Mouse (Mus musculus) limb, embryonic 12.5 days (tissue): ENCODE results near the gene Insrr. TPM values are rescaled to one million over a fixed set of nuclear protein-coding genes. Genes with fewer than 3 reads are reported as not detected.
"Not testable (repeated sequence)": the region's sequence is repeated elsewhere in the genome, so short reads cannot be mapped to it uniquely, and the experiment has no call there.

Experiments used
- ATAC-seq: fragments of 200-750 bp; cut with Nextera tagmentation; 2 replicates; pipeline ENCODE4 v1.8.0; 2017; ENCODE audit warnings: low read depth, moderate TSS enrichment; ENCODE audit not compliant: insufficient number of reproducible peaks, insufficient read depth, low FRiP score, low TSS enrichment
- H3K27ac ChIP-seq: fragments of 300-500 bp; sonication (generic); 2 replicates; pipeline ENCODE4 v1.5.1; 2016; ENCODE audit warnings: mild to moderate bottlenecking, moderate library complexity
- H3K27me3 ChIP-seq: fragments of 300-500 bp; sonication (generic); 2 replicates; pipeline ENCODE4 v1.6.1; 2016; ENCODE audit warnings: mild to moderate bottlenecking, moderate library complexity
- H3K36me3 ChIP-seq: fragments of 300-500 bp; sonication (generic); 2 replicates; pipeline ENCODE4 v1.6.1; 2016; ENCODE audit warnings: mild to moderate bottlenecking, moderate library complexity
- H3K4me1 ChIP-seq: fragments of 300-500 bp; sonication (generic); replicated peaks from 2 replicates; pipeline ENCODE4 v1.6.1; 2016
- H3K4me2 ChIP-seq: fragments of 300-500 bp; sonication (generic); 2 replicates; pipeline ENCODE4 v1.6.1; 2016; ENCODE audit warnings: mild to moderate bottlenecking, moderate library complexity
- H3K4me3 ChIP-seq: fragments of 300-500 bp; sonication (generic); replicated peaks from 2 replicates; pipeline ENCODE4 v1.5.1; 2016; ENCODE audit warnings: mild to moderate bottlenecking
- H3K9ac ChIP-seq: fragments of 300-500 bp; sonication (generic); replicated peaks from 2 replicates; pipeline ENCODE4 v1.6.1; 2016; ENCODE audit warnings: mild to moderate bottlenecking, moderate library complexity
- H3K9me3 ChIP-seq: fragments of 300-500 bp; sonication (generic); 2 replicates; pipeline ENCODE4 v1.6.1; 2016; ENCODE audit warnings: mild to moderate bottlenecking, moderate library complexity
- WGBS: fragments of 180-500 bp; shearing (Covaris S2); methylation state at CpG from one replicate; pipeline ENCODE4 v1.1.7; 2016; 5-methylcytosine and 5-hydroxymethylcytosine counted together
- polyA plus RNA-seq: library from polyadenylated mRNA; unstranded; fragments of >200 nt; fragmentation: Nextera tagmentation; extraction: Ambion mirVana; gene quantifications from 2 replicates; pipeline ENCODE4 v1.2.1, GENCODE M21; 2016

Insrr gene
- polyA plus RNA-seq, 1 experiment from 2014 or later = 0.40 TPM

- H3K9ac ChIP-seq = no peak overlapping the region
- no peak for ATAC-seq
Observed at GRCm38 (mm10) chr3:87804038-87804677, 7.4 kb downstream of the Insrr start.

GRCm38 (mm10) chr3:87809322-87809962, 12.7 kb downstream of the Insrr start:
- Histone ChIP-seq H3K36me3 (no peaks in the 10 kb centered on the region), H3K27ac (no peak overlapping the region), H3K9me3 (no peaks in the 10 kb centered on the region), H3K4me1 (peaks cover 11% of the 10 kb centered on the region), H3K4me3 (peak overlapping the region; percentile 23), H3K4me2 (peak overlapping the region; percentile 50), H3K27me3 (peaks cover 95% of the 10 kb centered on the region), H3K9ac (peak overlapping the region; percentile 27; the same call in 1 of the 2 replicates)
- ATAC-seq = no peak; the same call in 1 of the 2 replicates
- WGBS = 5% methylated on average over 28 of the region's 28 CpGs

More at GRCm38 (mm10) chr3:87804038-87804677, 7.4 kb downstream of the Insrr start:
- no peaks in the 10 kb centered on the region for H3K36me3 ChIP-seq
- 5% methylated on average over 26 of the region's 26 CpGs for WGBS
- peak overlapping the region; percentile 23 for H3K4me3 ChIP-seq
- H3K9me3 ChIP-seq = no peaks in the 10 kb centered on the region
- no peak overlapping the region for H3K27ac ChIP-seq
- H3K4me1 ChIP-seq = peaks cover 6% of the 10 kb centered on the region
- peaks cover 100% of the 10 kb centered on the region for H3K27me3 ChIP-seq
- H3K4me2 ChIP-seq = peak overlapping the region; percentile 47

GRCm38 (mm10) chr3:87811297-87811696, 14.5 kb downstream of the Insrr start:
- peaks cover 94% of the 10 kb centered on the region for H3K27me3 ChIP-seq
- H3K4me2 ChIP-seq = no peak overlapping the region

GRCm38 (mm10) chr3:87812413-87812812, 15.7 kb downstream of the Insrr start:
- Histone ChIP-seq H3K27me3 (peaks cover 94% of the 10 kb centered on the region), H3K27ac (no peak overlapping the region), H3K9me3 (no peaks in the 10 kb centered on the region), H3K4me2 (no peak overlapping the region), H3K9ac (no peak overlapping the region), H3K36me3 (no peaks in the 10 kb centered on the region), H3K4me1 (peaks cover 11% of the 10 kb centered on the region), H3K4me3 (no peak overlapping the region)
- no peak for ATAC-seq
- WGBS = 37% methylated on average over 4 of the region's 4 CpGs

More at GRCm38 (mm10) chr3:87811297-87811696, 14.5 kb downstream of the Insrr start:
- Histone ChIP-seq H3K4me1 (peaks cover 11% of the 10 kb centered on the region), H3K9me3 (no peaks in the 10 kb centered on the region), H3K4me3 (no peak overlapping the region), H3K27ac (no peak overlapping the region), H3K9ac (no peak overlapping the region), H3K36me3 (no peaks in the 10 kb centered on the region)
- ATAC-seq = no peak
- 88% methylated on average over 8 of the region's 8 CpGs for WGBS

- H3K9me3 ChIP-seq = no peaks in the 10 kb centered on the region
- no peak overlapping the region for H3K27ac ChIP-seq
- peaks cover 94% of the 10 kb centered on the region for H3K27me3 ChIP-seq
- H3K4me3 ChIP-seq = no peak overlapping the region
- H3K4me2 ChIP-seq = no peak overlapping the region
- peaks cover 11% of the 10 kb centered on the region for H3K4me1 ChIP-seq
- no peaks in the 10 kb centered on the region for H3K36me3 ChIP-seq
- H3K9ac ChIP-seq = no peak overlapping the region
- WGBS = 49% methylated on average over 10 of the region's 10 CpGs
- ATAC-seq = no peak
Observed at GRCm38 (mm10) chr3:87812873-87813272, 16.1 kb downstream of the Insrr start.

- H3K27me3 ChIP-seq = peaks cover 82% of the 10 kb centered on the region
- H3K9ac ChIP-seq = no peak overlapping the region
- peak overlapping the region; percentile 16; the same call in 1 of the 2 replicates for H3K4me2 ChIP-seq
- no peaks in the 10 kb centered on the region for H3K4me1 ChIP-seq
- no peak for ATAC-seq
- no peaks in the 10 kb centered on the region for H3K36me3 ChIP-seq
- H3K4me3 ChIP-seq = no peak overlapping the region
- no peaks in the 10 kb centered on the region for H3K9me3 ChIP-seq
- 60% methylated on average over 6 of the region's 6 CpGs for WGBS
- no peak overlapping the region for H3K27ac ChIP-seq
Observed at GRCm38 (mm10) chr3:87816166-87816565, 19.4 kb downstream of the Insrr start.

- 0 out of 2 replicates have a peak, but pooled peaks have one; percentile 13 for ATAC-seq
- WGBS = 7% methylated on average over 12 of the region's 12 CpGs
- no peak overlapping the region for H3K4me3 ChIP-seq
- peaks cover 77% of the 10 kb centered on the region for H3K27me3 ChIP-seq
- H3K9ac ChIP-seq = peak overlapping the region; percentile 34; the same call in 1 of the 2 replicates
- H3K9me3 ChIP-seq = no peaks in the 10 kb centered on the region
- H3K36me3 ChIP-seq = no peaks in the 10 kb centered on the region
- peak overlapping the region; percentile 16; the same call in 1 of the 2 replicates for H3K4me2 ChIP-seq
- H3K27ac ChIP-seq = no peak overlapping the region
- no peaks in the 10 kb centered on the region for H3K4me1 ChIP-seq
Observed at GRCm38 (mm10) chr3:87816646-87817093, 19.9 kb downstream of the Insrr start.

GRCm38 (mm10) chr3:87818226-87818625, 21.5 kb downstream of the Insrr start:
- Histone ChIP-seq H3K27ac (no peak overlapping the region), H3K27me3 (peaks cover 66% of the 10 kb centered on the region), H3K9me3 (no peaks in the 10 kb centered on the region), H3K4me1 (no peaks in the 10 kb centered on the region), H3K4me3 (no peak overlapping the region), H3K4me2 (no peak overlapping the region), H3K36me3 (no peaks in the 10 kb centered on the region), H3K9ac (no peak overlapping the region)
- 61% methylated on average over 12 of the region's 12 CpGs for WGBS
- ATAC-seq = no peak

GRCm38 (mm10) chr3:87824206-87824605, 27.5 kb downstream of the Insrr start, which contains the start of gene Pear1:
TSS of gene Pear1 (minus strand) at chr3:87824306.
- not testable (repeated sequence) for H3K27ac ChIP-seq, ATAC-seq, H3K4me2 ChIP-seq, H3K4me1 ChIP-seq, H3K27me3 ChIP-seq, H3K9ac ChIP-seq, H3K9me3 ChIP-seq, H3K4me3 ChIP-seq, H3K36me3 ChIP-seq
- WGBS = 83% methylated on average over 1 of the region's 1 CpGs

GRCm38 (mm10) chr3:87828435-87828834, 31.7 kb downstream of the Insrr start:
- H3K27me3 ChIP-seq = peaks cover 3% of the 10 kb centered on the region; the same call in 1 of the 2 replicates
- 46% methylated on average over 4 of the region's 4 CpGs for WGBS
- ATAC-seq = no peak

GRCm38 (mm10) chr3:87829025-87829424, 32.3 kb downstream of the Insrr start:
- no peak overlapping the region for H3K4me2 ChIP-seq
- no peaks in the 10 kb centered on the region for H3K4me1 ChIP-seq
- 0 out of 2 replicates have a peak, but pooled peaks cover 3% of the 10 kb centered on the region for H3K27me3 ChIP-seq
- no peak overlapping the region for H3K9ac ChIP-seq
- no peak overlapping the region for H3K27ac ChIP-seq
- H3K4me3 ChIP-seq = no peak overlapping the region
- H3K36me3 ChIP-seq = no peaks in the 10 kb centered on the region
- no peak for ATAC-seq
- WGBS = 49% methylated on average over 10 of the region's 10 CpGs
- no peaks in the 10 kb centered on the region for H3K9me3 ChIP-seq

More at GRCm38 (mm10) chr3:87828435-87828834, 31.7 kb downstream of the Insrr start:
- Histone ChIP-seq H3K36me3 (no peaks in the 10 kb centered on the region), H3K9me3 (no peaks in the 10 kb centered on the region), H3K9ac (no peak overlapping the region), H3K4me3 (no peak overlapping the region), H3K27ac (no peak overlapping the region), H3K4me1 (no peaks in the 10 kb centered on the region), H3K4me2 (no peak overlapping the region)
